Mouse (Mus musculus) adrenal gland, adult 8-10 months (tissue): Measurements from ENCODE around the gene Mxd4. TPM values are rescaled to one million over a fixed set of nuclear protein-coding genes. Genes with fewer than 3 reads are reported as not detected.

Experiments
- DNase-seq: peaks from one replicate; pipeline ENCODE4 v3.0.0; 2022
- total RNA-seq, 4 experiments: library from RNA; stranded (reverse); gene quantifications; 2 replicates each; pipeline ENCODE4 v1.2.4; 2022

Mxd4 gene
- total RNA-seq, 4 experiments from 2014 or later: 118 to 131 (median 125) TPM

DNA sequence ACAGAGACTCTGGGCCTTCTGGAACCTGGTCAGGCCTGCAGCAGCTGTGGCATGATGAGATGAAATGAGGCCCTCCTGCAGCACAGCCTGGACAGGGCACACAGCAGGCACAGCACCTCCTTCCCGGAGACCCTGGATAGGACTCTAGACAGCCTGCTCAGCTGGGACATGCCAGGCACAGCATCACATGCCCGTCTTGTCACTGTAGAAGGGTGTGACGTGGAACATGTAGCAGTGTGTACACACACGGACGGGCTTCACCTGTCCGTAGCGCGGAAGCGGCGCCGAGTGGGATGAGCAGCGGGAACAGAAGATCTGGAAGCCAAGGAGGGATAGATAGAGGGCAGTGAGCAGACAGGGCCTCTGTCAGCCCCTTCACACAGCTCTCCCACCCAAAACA is 8.3 kb upstream of the Mxd4 start:
- DNase-seq: no peak

- no peak for DNase-seq
These were observed 7.6 kb upstream of the Mxd4 start for GRCm38 (mm10) chr5:34194975-34195662.

GRCm38 (mm10) chr5:34194426-34194825 is 6.9 kb upstream of the Mxd4 start:
- DNase-seq: no peak

DNA sequence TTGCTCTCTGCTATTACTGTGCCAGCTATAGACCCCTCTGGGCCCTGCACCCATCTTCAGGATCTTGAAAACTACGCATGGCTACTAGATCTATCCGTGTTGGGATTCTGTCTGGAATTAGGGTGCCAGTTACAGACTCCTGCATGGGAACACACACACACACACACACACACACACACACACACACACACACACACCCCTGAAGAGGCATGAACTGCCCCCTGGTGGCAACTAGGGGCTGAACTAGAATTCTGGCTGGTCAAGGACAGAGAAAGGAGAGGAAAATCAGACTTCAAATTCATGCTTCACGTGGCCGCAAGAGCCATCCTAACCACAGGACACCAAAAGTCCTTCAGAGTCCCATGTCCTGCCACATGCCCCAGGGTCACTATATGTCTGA is 4.3 kb upstream of the Mxd4 start:
- DNase-seq: no peak

- DNase-seq: peak; percentile 61
These were observed 3.5 kb upstream of the Mxd4 start for GRCm38 (mm10) chr5:34191021-34191420.

GRCm38 (mm10) chr5:34189521-34189920 is 2.0 kb upstream of the Mxd4 start:
- DNase-seq: no peak

GRCm38 (mm10) chr5:34188856-34189255 is 1.3 kb upstream of the Mxd4 start:
- no peak for DNase-seq

- peak; percentile 43 for DNase-seq
These were observed 544 bp downstream of the Mxd4 start for GRCm38 (mm10) chr5:34186961-34187391.

DNA sequence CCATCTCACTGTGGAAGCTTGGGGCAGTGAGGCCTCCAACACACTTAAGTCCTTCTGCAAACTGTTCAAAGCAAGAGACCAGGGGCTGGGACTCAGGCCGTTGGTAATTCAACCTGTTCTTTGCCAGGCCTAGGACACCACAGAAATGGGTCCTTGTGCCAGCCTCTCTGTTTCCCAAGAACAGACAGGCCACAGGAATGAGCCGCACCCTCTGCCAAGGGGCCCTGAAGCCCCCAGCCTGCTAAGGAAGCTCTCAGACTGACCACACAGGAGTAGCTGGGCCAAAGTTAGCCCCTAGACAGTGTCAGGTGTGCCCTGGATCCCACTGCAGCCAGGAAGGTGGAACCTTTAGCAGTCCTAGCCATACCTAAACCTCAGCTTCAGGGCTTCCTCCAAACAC is 1.1 kb downstream of the Mxd4 start:
- DNase-seq: peak; percentile 25

- no peak for DNase-seq
These were observed 1.7 kb downstream of the Mxd4 start for GRCm38 (mm10) chr5:34185791-34186190.

DNA sequence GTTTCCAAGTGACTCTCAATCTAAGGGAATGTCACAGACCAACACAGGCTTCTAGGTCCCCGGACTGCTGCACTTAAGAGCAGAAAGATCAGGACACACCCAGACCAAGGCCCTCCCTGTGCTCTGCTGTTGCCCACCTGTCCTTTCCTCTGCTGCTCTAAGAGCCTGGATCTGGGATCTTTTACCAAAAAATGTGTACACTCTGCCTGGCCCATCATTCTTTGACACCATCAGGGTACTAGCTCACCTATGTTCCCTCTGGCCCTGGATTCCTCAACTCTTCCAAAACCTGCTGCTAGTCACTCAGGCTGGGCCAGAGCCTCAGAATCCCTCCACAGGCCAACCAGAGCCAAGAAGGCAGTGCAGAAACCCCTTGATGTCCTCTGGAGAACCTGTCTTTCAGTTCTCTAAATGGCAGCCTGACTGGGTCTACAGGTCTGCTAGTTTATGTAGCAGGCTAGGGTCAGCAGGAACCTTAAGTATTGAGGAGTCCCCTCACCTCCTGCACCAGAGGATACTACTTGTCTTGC is 2.4 kb downstream of the Mxd4 start:
- DNase-seq: peak; percentile 2

DNA sequence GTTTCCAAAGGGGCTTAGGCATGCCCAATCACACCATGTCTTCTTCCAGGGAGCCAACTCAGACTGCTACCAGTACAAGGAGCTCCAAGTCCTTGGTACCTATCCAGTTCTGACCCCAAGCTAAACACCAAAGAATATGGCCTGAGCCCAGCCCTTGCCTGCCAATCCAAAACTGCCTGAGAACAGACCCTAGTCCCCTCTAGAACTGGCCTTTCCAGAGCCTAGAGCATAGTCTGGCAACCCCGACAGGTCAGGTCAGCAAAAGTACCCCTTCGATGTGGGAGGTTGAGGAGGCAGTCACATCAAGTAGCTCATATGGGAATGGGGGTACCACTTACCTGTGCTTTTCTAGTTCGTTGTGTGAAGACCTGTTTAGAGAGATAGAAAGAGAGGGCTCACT is 3.5 kb downstream of the Mxd4 start:
- peak; percentile 4 for DNase-seq

DNA sequence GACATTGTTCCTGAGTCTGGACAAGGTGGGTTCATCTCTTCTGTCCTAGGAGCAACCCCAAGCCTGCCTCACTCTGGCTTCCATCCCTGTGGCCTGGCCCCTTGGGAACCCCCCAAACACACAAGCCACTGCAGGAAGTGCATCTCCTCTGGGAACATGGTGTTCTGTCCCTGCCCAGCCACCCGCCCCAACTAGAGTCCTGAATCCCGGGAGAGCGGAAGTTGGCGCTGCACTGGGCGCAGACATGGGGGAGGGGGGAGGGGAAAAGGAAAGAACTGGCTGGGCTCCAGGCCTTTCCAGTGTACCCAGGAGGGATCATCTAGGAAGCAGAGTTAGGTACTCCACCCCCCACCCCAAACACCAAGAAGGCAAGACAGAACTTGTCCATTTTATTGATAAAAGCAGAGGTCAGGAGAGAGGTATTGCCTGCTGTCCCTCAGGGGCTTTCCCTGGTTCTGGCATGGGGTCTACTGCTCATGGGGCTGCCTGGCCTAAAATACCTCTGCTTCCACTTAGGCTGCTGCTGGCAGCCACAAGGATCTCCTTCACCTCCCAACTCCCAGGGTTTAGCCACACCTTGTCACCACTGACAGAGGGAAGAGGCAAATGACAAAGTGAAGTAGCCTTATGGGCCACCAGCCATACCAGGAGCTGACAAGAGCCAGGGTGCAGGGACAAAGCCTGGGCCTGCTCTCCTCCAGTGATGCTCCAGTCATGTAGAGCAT is 4.2 kb downstream of the Mxd4 start:
- DNase-seq: peak; percentile 64

DNA sequence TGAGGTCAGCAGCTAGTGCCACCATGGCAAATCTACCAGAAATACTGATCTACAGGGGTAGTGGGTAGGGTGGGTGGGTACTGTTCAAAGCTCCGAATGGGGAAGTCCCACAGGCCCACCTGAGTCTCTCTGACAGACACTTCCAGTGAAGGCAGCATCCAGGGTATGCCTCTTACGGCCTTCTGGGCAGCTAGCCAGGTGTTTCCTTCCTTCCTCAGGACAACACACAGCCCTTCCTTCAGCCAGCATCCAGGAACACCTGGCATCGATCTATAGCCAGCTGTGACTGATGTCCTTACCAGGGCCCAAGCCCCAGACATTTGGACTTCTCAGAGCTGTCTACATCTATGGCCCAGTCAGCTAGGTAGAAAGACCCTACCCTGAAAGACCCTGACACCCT is 5.0 kb downstream of the Mxd4 start:
- DNase-seq: no peak

DNA sequence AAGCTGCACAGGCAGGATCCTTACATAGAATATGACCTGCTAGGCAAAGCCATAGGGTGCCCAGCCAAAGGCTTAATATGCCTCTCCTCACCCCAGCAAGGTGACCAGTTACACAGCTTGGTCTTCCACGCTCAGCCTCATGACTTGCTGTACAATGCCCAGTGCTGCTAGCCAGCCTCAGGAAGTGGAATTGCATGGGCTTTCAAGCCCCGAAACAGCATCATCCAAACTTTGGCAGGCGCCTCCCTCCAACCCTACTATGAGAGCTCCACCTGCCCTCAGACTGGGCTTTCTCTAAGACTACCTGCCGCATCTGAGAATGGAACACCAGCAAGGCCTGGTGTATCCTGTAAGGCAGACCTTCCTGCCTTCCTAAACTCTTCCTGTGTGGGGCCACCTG is 9.7 kb downstream of the Mxd4 start:
- no peak for DNase-seq

- no peak for DNase-seq
These were observed 10.4 kb downstream of the Mxd4 start for GRCm38 (mm10) chr5:34177091-34177490.

DNA sequence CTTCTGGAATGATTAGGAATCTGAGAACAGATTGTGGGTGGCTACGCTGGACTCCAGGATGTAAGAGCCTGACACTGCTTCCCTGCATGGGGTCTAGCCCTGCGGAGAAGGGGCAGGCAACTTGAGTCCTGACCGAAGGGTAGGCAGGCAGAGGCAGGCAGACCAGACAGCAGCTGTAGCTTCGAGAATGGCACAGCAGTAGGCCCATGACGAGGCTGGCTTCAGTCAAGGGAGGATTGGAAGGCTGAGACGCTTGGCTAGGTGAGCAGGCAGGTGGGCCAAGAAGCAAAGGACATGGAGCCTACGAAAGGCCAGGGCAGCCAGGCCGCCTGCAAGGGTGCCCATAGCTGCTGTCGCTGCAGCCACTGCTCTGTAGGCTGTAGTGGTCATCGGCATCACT is 10.8 kb downstream of the Mxd4 start:
- DNase-seq: no peak

- DNase-seq: no peak
These were observed 12.2 kb downstream of the Mxd4 start for GRCm38 (mm10) chr5:34175403-34175694.

DNA sequence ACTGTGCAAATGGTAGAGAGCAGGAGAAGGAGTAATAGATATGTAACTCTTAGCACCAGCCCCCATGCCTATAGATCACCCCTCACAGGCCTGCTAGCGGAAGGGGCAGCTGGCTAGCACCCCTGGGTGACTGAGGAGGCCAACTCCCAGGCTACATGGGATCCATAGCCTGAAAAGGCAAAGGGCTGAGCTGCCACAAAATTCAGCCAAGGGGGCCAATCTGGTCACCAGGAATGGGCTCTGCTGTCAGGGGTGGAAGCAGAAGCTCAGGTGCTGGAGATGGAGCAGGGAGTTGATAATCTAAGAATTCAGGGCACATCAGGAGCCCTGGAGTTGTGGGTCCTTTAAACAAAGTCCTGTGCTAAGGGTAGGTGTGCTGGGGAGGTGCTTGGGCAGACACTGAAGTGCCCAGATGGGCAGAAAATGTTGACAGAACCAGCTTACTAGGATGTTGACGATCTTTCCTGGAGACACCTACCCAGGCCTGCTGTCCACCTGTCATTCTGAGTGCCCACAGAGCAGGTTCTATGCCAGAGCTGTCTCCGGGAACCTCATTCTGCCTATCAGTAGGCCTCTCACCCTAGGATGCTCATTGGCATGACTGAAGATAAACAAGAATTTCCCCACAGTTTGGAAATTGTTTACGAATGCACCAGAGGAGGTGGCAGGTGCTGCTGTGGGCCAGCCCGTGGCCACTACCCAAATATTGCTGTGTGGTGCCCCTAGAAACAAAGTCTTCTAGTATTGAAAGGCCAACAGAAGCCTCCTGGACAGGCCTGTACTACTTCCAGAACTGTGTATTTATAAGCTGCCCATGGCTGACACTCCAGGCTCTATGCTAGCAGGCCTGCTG is 12.7 kb downstream of the Mxd4 start:
- no peak for DNase-seq

GRCm38 (mm10) chr5:34174021-34174420 is 13.5 kb downstream of the Mxd4 start:
- no peak for DNase-seq

DNA sequence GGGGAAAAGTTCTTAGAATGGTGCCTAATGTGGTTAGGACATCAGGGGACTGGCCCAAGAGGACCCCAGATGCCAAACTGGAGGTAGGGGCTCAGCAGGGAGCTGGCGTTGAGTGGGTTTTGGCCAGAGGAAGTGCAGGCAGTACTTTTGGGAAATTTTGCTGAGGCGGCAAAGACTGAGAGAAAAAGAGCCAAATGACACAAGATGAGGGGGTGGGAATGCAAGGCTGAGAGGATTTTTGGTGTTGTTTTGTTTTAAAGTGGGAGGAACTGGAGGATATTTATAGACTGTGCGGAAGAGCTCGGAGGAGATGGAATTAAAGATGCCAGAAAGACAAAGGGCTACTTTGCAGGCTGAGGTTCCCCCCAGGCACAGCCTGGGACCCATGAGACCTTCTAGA is 16.8 kb downstream of the Mxd4 start:
- DNase-seq: no peak

GRCm38 (mm10) chr5:34169954-34170353 is 17.6 kb downstream of the Mxd4 start:
- no peak for DNase-seq
